Mouse (Mus musculus) megakaryocyte, embryonic 14.5 days (primary cell): ENCODE results near the gene Casp8.

ENCODE experiments used
- FLI1 ChIP-seq: IDR thresholded peaks from 2 replicates; pipeline ENCODE4 v1.6.1; 2012; ENCODE audit warnings: low read length, inconsistent platforms, mixed read lengths
- GATA1 ChIP-seq: IDR thresholded peaks from 3 replicates; pipeline ENCODE4 v1.6.1; 2012; ENCODE audit warnings: mixed read lengths, low read length, inconsistent platforms, borderline replicate concordance

DNA sequence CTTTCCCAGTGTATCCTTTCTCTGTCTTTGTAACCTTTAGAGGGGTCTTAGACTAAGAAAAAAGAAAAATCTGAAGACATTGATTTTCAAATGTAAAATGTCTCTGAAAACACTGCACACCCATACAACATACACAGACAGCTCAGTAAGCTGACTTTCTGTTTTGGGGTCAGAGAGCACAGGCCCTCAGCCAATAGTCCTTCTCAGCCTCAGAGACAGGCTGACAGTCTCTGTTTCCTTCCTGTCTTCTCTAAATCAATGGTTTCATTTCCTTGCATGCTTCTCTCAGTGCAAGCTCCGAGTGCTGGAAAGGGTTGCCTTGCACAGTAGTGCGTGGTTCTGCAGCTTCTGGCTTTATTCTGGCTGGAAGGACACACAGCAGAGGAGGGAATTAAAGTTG, 21.3 kb upstream of the Casp8 start:
- no peak for TF ChIP-seq FLI1
- TF ChIP-seq GATA1, result no peak
